Comparison of ENCODE assay signal across 24 mouse cellular contexts in genomic region chr2:33701446-33701815, GRCm38 (mm10).
DNase-seq lines count a peak whose midpoint lies in the region; ATAC-seq and TF ChIP-seq lines count a peak whose summit lies in the region.
"Had no signal": no experiment of that assay in that cellular context is flagged by ENCODE, and none has a peak within 500 bp of the region (broad histone marks: within the 10 kb centered on the region; RNA-seq: fewer than 3 reads in every experiment).

No protein-coding gene starts in this region.

- 33% methylated on average over 7 of the region's 7 CpGs for WGBS in forebrain, embryonic 15.5 days
- WGBS in forebrain, embryonic 13.5 days, result 42% methylated on average over 7 of the region's 7 CpGs
- WGBS in neural tube, embryonic 13.5 days, result 14% methylated on average over 7 of the region's 7 CpGs
- 4% methylated on average over 7 of the region's 7 CpGs for WGBS in limb, embryonic 11.5 days
- WGBS in small intestine, adult 2 months, result 26% methylated on average over 7 of the region's 7 CpGs

- no peak overlapping the region for H3K9ac ChIP-seq in forebrain, embryonic 15.5 days (replicated peaks)
- no peak overlapping the region for H3K9ac ChIP-seq in forebrain, embryonic 13.5 days
- H3K9ac ChIP-seq in neural tube, embryonic 13.5 days, result no peak overlapping the region
- H3K9ac ChIP-seq in limb, embryonic 11.5 days (ENCODE audit: low read length), result no peak overlapping the region
- H3K9ac ChIP-seq: embryonic facial prominence, embryonic 12.5 days; liver, embryonic 13.5 days; stomach, embryonic 15.5 days had no signal

- no peaks in the 10 kb centered on the region for H3K36me3 ChIP-seq in forebrain, embryonic 15.5 days
- H3K36me3 ChIP-seq in forebrain, embryonic 13.5 days (ENCODE audit: poor library complexity, severe bottlenecking), result no peaks in the 10 kb centered on the region
- no peaks in the 10 kb centered on the region for H3K36me3 ChIP-seq in neural tube, embryonic 13.5 days
- no peaks in the 10 kb centered on the region for H3K36me3 ChIP-seq in limb, embryonic 11.5 days (ENCODE audit: control insufficient read depth, insufficient read depth, low read length)
- H3K36me3 ChIP-seq in small intestine, adult 2 months (ENCODE audit: control insufficient read depth, insufficient read depth, low read length), result no peaks in the 10 kb centered on the region
- H3K36me3 ChIP-seq: embryonic facial prominence, embryonic 12.5 days; heart, embryonic 10.5 days; liver, embryonic 13.5 days; stomach, embryonic 15.5 days had no signal

- H3K27ac ChIP-seq in forebrain, embryonic 15.5 days (replicated peaks), result no peak overlapping the region
- no peak overlapping the region for H3K27ac ChIP-seq in forebrain, embryonic 13.5 days
- H3K27ac ChIP-seq in neural tube, embryonic 13.5 days (replicated peaks), result no peak overlapping the region
- peak overlapping the region; percentile 75 for H3K27ac ChIP-seq in limb, embryonic 11.5 days (replicated peaks; ENCODE audit: low read depth, low read length)
- H3K27ac ChIP-seq in small intestine, adult 2 months (ENCODE audit: insufficient read depth, low read depth, low read length), result no peak overlapping the region
- H3K27ac ChIP-seq: embryonic facial prominence, embryonic 12.5 days; heart, embryonic 10.5 days; liver, embryonic 13.5 days; stomach, embryonic 15.5 days had no signal

- H3K4me2 ChIP-seq in forebrain, embryonic 15.5 days (replicated peaks), result no peak overlapping the region
- H3K4me2 ChIP-seq in forebrain, embryonic 13.5 days, result no peak overlapping the region
- H3K4me2 ChIP-seq in neural tube, embryonic 13.5 days, result no peak overlapping the region
- peak overlapping the region; percentile 19; the same call in 1 of the 2 replicates for H3K4me2 ChIP-seq in limb, embryonic 11.5 days (ENCODE audit: low read depth, severe bottlenecking)
- H3K4me2 ChIP-seq: embryonic facial prominence, embryonic 12.5 days; liver, embryonic 13.5 days; stomach, embryonic 15.5 days had no signal

- TF ChIP-seq CTCF in small intestine, adult 2 months (IDR thresholded peaks at IDR 0.05; ENCODE audit: extremely low read depth, insufficient read length, insufficient replicate concordance, low read depth, low read length), result no peak

- DNase-seq in neural tube, embryonic 10.5 days (ENCODE audit: extremely low spot score, low spot score), result no peak
- peak; percentile 83 for DNase-seq in limb, embryonic 11.5 days (ENCODE audit: low spot score)
- no peak for DNase-seq in heart, postnatal 25 days (ENCODE audit: low spot score)
- no peak for DNase-seq in right cerebral cortex, postnatal 36 days (ENCODE audit: low spot score in 2 of 2)
- DNase-seq: cerebellum, adult 11 months; cerebellum, adult 9-11 months; gastrocnemius, postnatal 10 days; kidney, adult 9 months; kidney, postnatal 25 days; liver, embryonic 13.5 days; lung, adult 2 months; retina, postnatal 1 day; right cerebral cortex, postnatal 4 days; thymus, adult 18-20 months; thymus, postnatal 36 days had no signal

- H3K4me3 ChIP-seq in forebrain, embryonic 15.5 days, result no peak overlapping the region
- H3K4me3 ChIP-seq in forebrain, embryonic 13.5 days, result no peak overlapping the region
- no peak overlapping the region for H3K4me3 ChIP-seq in neural tube, embryonic 13.5 days
- H3K4me3 ChIP-seq in limb, embryonic 11.5 days (ENCODE audit: low read depth, low read length), result peak overlapping the region; percentile 15; the same call in 1 of the 2 replicates
- H3K4me3 ChIP-seq in small intestine, adult 2 months (ENCODE audit: low read depth, low read length), result peak overlapping the region; percentile 15; the same call in 1 of the 2 replicates
- H3K4me3 ChIP-seq: embryonic facial prominence, embryonic 12.5 days; heart, embryonic 10.5 days; liver, embryonic 13.5 days; stomach, embryonic 15.5 days had no signal

- intact Hi-C loops in heart, postnatal 25 days (cut with DNase I), result no loop called here

- H3K4me1 ChIP-seq in forebrain, embryonic 15.5 days, result peaks cover 23% of the 10 kb centered on the region
- H3K4me1 ChIP-seq in forebrain, embryonic 13.5 days, result peaks cover 41% of the 10 kb centered on the region
- peaks cover 31% of the 10 kb centered on the region for H3K4me1 ChIP-seq in neural tube, embryonic 13.5 days (replicated peaks)
- H3K4me1 ChIP-seq in limb, embryonic 11.5 days (ENCODE audit: control insufficient read depth, insufficient read depth, low read length), result peaks cover 39% of the 10 kb centered on the region
- H3K4me1 ChIP-seq in small intestine, adult 2 months (ENCODE audit: control insufficient read depth, insufficient read depth, insufficient read length, low read length), result peaks cover 14% of the 10 kb centered on the region
- H3K4me1 ChIP-seq: liver, embryonic 13.5 days; stomach, embryonic 15.5 days had no signal

- H3K9me3 ChIP-seq in forebrain, embryonic 15.5 days, result no peaks in the 10 kb centered on the region
- peaks cover 5% of the 10 kb centered on the region; the same call in 1 of the 2 replicates for H3K9me3 ChIP-seq in forebrain, embryonic 13.5 days (replicated peaks)
- H3K9me3 ChIP-seq in neural tube, embryonic 13.5 days, result peaks cover 10% of the 10 kb centered on the region; the same call in 1 of the 2 replicates
- peaks cover 5% of the 10 kb centered on the region; the same call in 1 of the 2 replicates for H3K9me3 ChIP-seq in limb, embryonic 11.5 days (ENCODE audit: control insufficient read depth, low read length)
- H3K9me3 ChIP-seq: stomach, embryonic 15.5 days had no signal

- 0 out of 2 replicates have a peak, but pooled peaks have one; percentile 13 for ATAC-seq in forebrain, embryonic 15.5 days (replicated peaks)
- ATAC-seq in forebrain, embryonic 13.5 days, result no peak
- 0 out of 2 replicates have a peak, but pooled peaks have one; percentile 13 for ATAC-seq in neural tube, embryonic 13.5 days (ENCODE audit: low read depth)
- 0 out of 2 replicates have a peak, but pooled peaks have one; percentile 33 for ATAC-seq in limb, embryonic 11.5 days (ENCODE audit: insufficient number of reproducible peaks, low FRiP score, low TSS enrichment, low read depth)
- ATAC-seq: CD4-positive, CD25-positive, alpha-beta regulatory T cell, adult 4 months; inflammation-experienced regulatory T-cells, adult 6 months had no signal

- no peak for TF ChIP-seq POLR2A in small intestine, adult 2 months (IDR thresholded peaks at IDR 0.05; ENCODE audit: low read depth, low read length)

- peaks cover 15% of the 10 kb centered on the region; the same call in 1 of the 2 replicates for H3K27me3 ChIP-seq in forebrain, embryonic 15.5 days
- H3K27me3 ChIP-seq in forebrain, embryonic 13.5 days, result peaks cover 63% of the 10 kb centered on the region
- H3K27me3 ChIP-seq in neural tube, embryonic 13.5 days, result peaks cover 43% of the 10 kb centered on the region
- H3K27me3 ChIP-seq in limb, embryonic 11.5 days (ENCODE audit: control insufficient read depth, insufficient read depth, low read length), result no peaks in the 10 kb centered on the region
- H3K27me3 ChIP-seq in small intestine, adult 2 months (ENCODE audit: control insufficient read depth, insufficient read depth, low read length), result no peaks in the 10 kb centered on the region; the same call in 1 of the 2 replicates

Comparison
In these comparisons a context has a peak if more than half of its experiments do, and no peak if none do; other contexts are left out.
1. H3K4me3 ChIP-seq: peak in limb, embryonic 11.5 days (single experiment) and small intestine, adult 2 months (single experiment); none in forebrain, embryonic 15.5 days (single experiment), forebrain, embryonic 13.5 days (single experiment) and neural tube, embryonic 13.5 days (single experiment).